Mouse (Mus musculus) ES-Bruce4 (cell line): ENCODE measurements around the gene Cym.

Source experiments
- CTCF ChIP-seq: IDR thresholded peaks from one replicate; pipeline ENCODE4 v1.8.1; 2011; ENCODE audit warnings: low read depth, low read length
- EP300 ChIP-seq: IDR thresholded peaks from 2 replicates; pipeline ENCODE4 v1.6.1; 2011; ENCODE audit warnings: low read depth, low read length; ENCODE audit not compliant: insufficient read depth
- POLR2A ChIP-seq: IDR thresholded peaks from one replicate; pipeline ENCODE4 v1.8.1; 2011; ENCODE audit warnings: low read length; ENCODE audit not compliant: insufficient read depth

DNA sequence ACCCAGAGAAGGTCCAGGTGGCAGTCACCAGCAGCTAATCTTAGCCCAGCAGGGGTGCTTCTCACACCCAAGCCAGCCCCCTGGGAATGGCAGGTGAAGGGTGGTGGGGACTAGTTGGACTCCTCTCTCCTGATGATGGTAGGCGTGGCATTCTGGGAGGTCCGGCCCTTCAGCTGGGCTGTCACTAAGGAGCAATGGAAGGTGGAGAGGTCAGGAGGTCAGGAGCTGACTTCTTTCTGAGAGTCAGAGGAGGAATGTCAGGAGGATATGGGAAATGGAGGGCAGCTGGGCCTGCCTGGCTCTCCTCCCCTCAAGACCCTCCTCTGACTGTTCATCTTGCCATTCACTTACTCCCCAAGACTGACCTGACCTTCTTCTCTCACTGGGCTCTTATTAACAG is 16.5 kb upstream of the Cym start:
- TF ChIP-seq CTCF (no peak), POLR2A (no peak), EP300 (no peak)
